Mouse (Mus musculus) ES-E14 (cell line): ENCODE data around the gene Unc13b. TPM values are rescaled to one million over a fixed set of nuclear protein-coding genes. Genes with fewer than 3 reads are reported as not detected.

Experiments
- DNase-seq: peaks from one replicate; pipeline ENCODE4 v3.0.0-alpha.2; 2013; ENCODE audit warnings: low read depth, low spot score
- H3K27ac ChIP-seq: 2 replicates; pipeline ENCODE4 v1.5.1; 2012; ENCODE audit warnings: low read depth, mild to moderate bottlenecking, low read length, moderate library complexity, mixed read lengths; ENCODE audit not compliant: poor library complexity, insufficient read depth, severe bottlenecking
- H3K36me3 ChIP-seq: 2 replicates; pipeline ENCODE4 v1.6.1; 2012; ENCODE audit warnings: mild to moderate bottlenecking, low read length, moderate library complexity, mixed read lengths; ENCODE audit not compliant: control insufficient read depth, poor library complexity, insufficient read depth, severe bottlenecking
- H3K4me1 ChIP-seq, 2 experiments: fragments of 150-350 bp in 1 of 2; sonication (generic) in 1 of 2; 2 replicates each; pipeline ENCODE4 v1.6.1; 2012; ENCODE audit warnings: low read length in 2 of 2, mild to moderate bottlenecking in 1 of 2, mixed read lengths in 1 of 2; ENCODE audit not compliant: control insufficient read depth in 2 of 2, insufficient read depth in 2 of 2, poor library complexity in 1 of 2
- H3K4me3 ChIP-seq, 2 experiments: fragments of 150-350 bp in 1 of 2; sonication (generic) in 1 of 2; 2 replicates each; pipeline ENCODE4 v1.5.1; 2012; ENCODE audit warnings: low read length in 2 of 2, low read depth in 1 of 2, mild to moderate bottlenecking in 1 of 2, mixed read lengths in 1 of 2; ENCODE audit not compliant: insufficient read depth in 1 of 2, poor library complexity in 1 of 2, severe bottlenecking in 1 of 2
- H3K9ac ChIP-seq: 2 replicates; pipeline ENCODE4 v1.6.1; 2012; ENCODE audit warnings: low read depth, mild to moderate bottlenecking, low read length, mixed read lengths; ENCODE audit not compliant: poor library complexity, insufficient read depth, severe bottlenecking
- H3K9me3 ChIP-seq: fragments of 150-350 bp; sonication (generic); 2 replicates; pipeline ENCODE4 v1.6.1; 2012; ENCODE audit warnings: low read depth, mild to moderate bottlenecking, low read length; ENCODE audit not compliant: control insufficient read depth, insufficient read depth
- CHD2 ChIP-seq: IDR thresholded peaks from 2 replicates; pipeline ENCODE4 v1.6.1; 2014; ENCODE audit warnings: mild to moderate bottlenecking, low read depth, low read length, inconsistent platforms
- HCFC1 ChIP-seq: IDR thresholded peaks from 2 replicates; pipeline ENCODE4 v1.6.1; 2012; ENCODE audit warnings: low read length, inconsistent platforms, borderline replicate concordance; ENCODE audit not compliant: insufficient read depth
- MAFK ChIP-seq: IDR thresholded peaks from 2 replicates; pipeline ENCODE4 v1.6.1; 2014; ENCODE audit warnings: mild to moderate bottlenecking, low read depth, low read length, inconsistent platforms; ENCODE audit not compliant: insufficient read depth
- ZC3H11A ChIP-seq: IDR thresholded peaks from 2 replicates; pipeline ENCODE4 v1.6.1; 2012; ENCODE audit warnings: low read depth, mild to moderate bottlenecking, inconsistent platforms, low read length, borderline replicate concordance
- ZNF384 ChIP-seq: IDR thresholded peaks from 2 replicates; pipeline ENCODE4 v1.6.1; 2012; ENCODE audit warnings: low read depth, low read length, inconsistent platforms
- in situ Hi-C, 2 experiments: fragments of 600-800 bp; cut with MboI; formaldehyde crosslinking; loops; one replicate each; pipeline ENCODE4 v1.15.1; 2025; ENCODE audit warnings: low sequenced_read_pairs in 2 of 2, inconsistent platforms in 1 of 2; ENCODE audit not compliant: unreplicated experiment in 2 of 2
- total RNA-seq: library from RNA; depleted of rRNA; stranded (reverse); fragments of 300-350 nt; gene quantifications from 2 replicates; pipeline ENCODE4 v1.2.3, GENCODE M21; 2012

The Unc13b gene
- total RNA-seq, 1 experiment: 13.3 TPM

- Histone ChIP-seq H3K36me3 (no peaks in the 10 kb centered on the region), H3K9me3 (no peaks in the 10 kb centered on the region), H3K9ac (no peak overlapping the region), H3K4me1 (peaks cover 0 to 2% of the 10 kb centered on the region in 2 experiments; a peak in 1 of 4 replicates), H3K4me3 (no peak overlapping the region), H3K27ac (no peak overlapping the region)
- in situ Hi-C loops: no loop called here
- no peak for DNase-seq
- TF ChIP-seq ZNF384 (no peak), HCFC1 (no peak), ZC3H11A (no peak), MAFK (no peak), CHD2 (no peak)
These were observed 146.8 kb downstream of the Unc13b start for GRCm38 (mm10) chr4:43205571-43205970.

- Histone ChIP-seq H3K4me3 (no peak overlapping the region), H3K36me3 (no peaks in the 10 kb centered on the region), H3K27ac (no peak overlapping the region), H3K4me1 (peaks cover 0 to 2% of the 10 kb centered on the region in 2 experiments; a peak in 1 of 4 replicates), H3K9ac (no peak overlapping the region), H3K9me3 (no peaks in the 10 kb centered on the region)
- no peak for DNase-seq
- TF ChIP-seq CHD2: no peak
- no peak for TF ChIP-seq MAFK
- no peak for TF ChIP-seq ZNF384
- no peak for TF ChIP-seq HCFC1
- TF ChIP-seq ZC3H11A: no peak
- in situ Hi-C loops: no loop called here
These were observed 148.2 kb downstream of the Unc13b start for GRCm38 (mm10) chr4:43206989-43207388.

- H3K9ac ChIP-seq: 0 out of 2 replicates have a peak overlapping the region, but pooled peaks have one; percentile 1
- peak; percentile 24 for DNase-seq
- in situ Hi-C loops: no loop called here
- TF ChIP-seq ZC3H11A (no peak), MAFK (no peak), ZNF384 (no peak), CHD2 (no peak), HCFC1 (no peak)
- peaks cover 0 to 2% of the 10 kb centered on the region in 2 experiments; a peak in 1 of 4 replicates for H3K4me1 ChIP-seq
- no peaks in the 10 kb centered on the region for H3K36me3 ChIP-seq
- H3K27ac ChIP-seq: no peak overlapping the region
- H3K4me3 ChIP-seq: no peak overlapping the region
- H3K9me3 ChIP-seq: no peaks in the 10 kb centered on the region
These were observed 150.4 kb downstream of the Unc13b start for GRCm38 (mm10) chr4:43209081-43209579.

GRCm38 (mm10) chr4:43209673-43210072, 150.9 kb downstream of the Unc13b start:
- H3K4me3 ChIP-seq: no peak overlapping the region
- no peaks in the 10 kb centered on the region for H3K36me3 ChIP-seq
- no peaks in the 10 kb centered on the region for H3K9me3 ChIP-seq
- in situ Hi-C loops: no loop called here
- no peak overlapping the region for H3K27ac ChIP-seq
- H3K9ac ChIP-seq: no peak overlapping the region
- no peak for DNase-seq
- TF ChIP-seq ZNF384 (no peak), CHD2 (no peak), ZC3H11A (no peak), HCFC1 (no peak), MAFK (no peak)
- H3K4me1 ChIP-seq: peaks cover 0 to 2% of the 10 kb centered on the region in 2 experiments; a peak in 1 of 4 replicates

GRCm38 (mm10) chr4:43216491-43216890, 157.7 kb downstream of the Unc13b start:
- no peak for DNase-seq
- in situ Hi-C loops: no loop called here
- H3K36me3 ChIP-seq: no peaks in the 10 kb centered on the region
- 0 out of 4 replicates have a peak, but pooled peaks cover 0 to 2% of the 10 kb centered on the region in 2 experiments for H3K4me1 ChIP-seq
- H3K4me3 ChIP-seq: no peak overlapping the region
- no peak overlapping the region for H3K9ac ChIP-seq
- H3K9me3 ChIP-seq: no peaks in the 10 kb centered on the region
- H3K27ac ChIP-seq: no peak overlapping the region
- TF ChIP-seq MAFK: no peak
- TF ChIP-seq ZNF384: no peak
- TF ChIP-seq ZC3H11A: no peak
- no peak for TF ChIP-seq CHD2
- TF ChIP-seq HCFC1: no peak
